Mouse (Mus musculus) testis, adult 2 months (tissue): ENCODE data around the gene Gm11034. TPM values are rescaled to one million over a fixed set of nuclear protein-coding genes. Genes with fewer than 3 reads are reported as not detected.

Experiments
- H3K27ac ChIP-seq: fragments of 200-500 bp; 2 replicates; pipeline ENCODE4 v1.5.1; 2012; ENCODE audit warnings: low read depth, low read length; ENCODE audit not compliant: control insufficient read depth, insufficient read depth
- H3K27me3 ChIP-seq: fragments of 200-500 bp; 2 replicates; pipeline ENCODE4 v1.6.1; 2012; ENCODE audit warnings: mild to moderate bottlenecking, low read length, moderate library complexity; ENCODE audit not compliant: control insufficient read depth, insufficient read depth
- H3K36me3 ChIP-seq: fragments of 200-500 bp; 2 replicates; pipeline ENCODE4 v1.6.1; 2012; ENCODE audit warnings: mild to moderate bottlenecking, low read length; ENCODE audit not compliant: control insufficient read depth, insufficient read depth
- H3K4me1 ChIP-seq: fragments of 200-500 bp; 2 replicates; pipeline ENCODE4 v1.6.1; 2012; ENCODE audit warnings: low read length; ENCODE audit not compliant: control insufficient read depth, insufficient read depth
- H3K4me3 ChIP-seq: fragments of 200-500 bp; 2 replicates; pipeline ENCODE4 v1.5.1; 2012; ENCODE audit warnings: low read depth, mild to moderate bottlenecking, low read length, moderate library complexity, mixed read lengths; ENCODE audit not compliant: control insufficient read depth
- CTCF ChIP-seq: fragments of 200-500 bp; IDR thresholded peaks from 2 replicates; pipeline ENCODE4 v1.5.1; 2012; ENCODE audit warnings: low read depth, mild to moderate bottlenecking, inconsistent platforms, low read length, moderate library complexity; ENCODE audit not compliant: control insufficient read depth, insufficient read depth, insufficient replicate concordance
- POLR2A ChIP-seq: fragments of 200-500 bp; IDR thresholded peaks from 2 replicates; pipeline ENCODE4 v1.6.1; 2012; ENCODE audit warnings: low read depth, mild to moderate bottlenecking, inconsistent platforms, low read length, moderate library complexity; ENCODE audit not compliant: control insufficient read depth
- polyA plus RNA-seq: library from polyadenylated mRNA; depleted of rRNA; stranded (reverse); fragments of >200 nt; gene quantifications from 2 replicates; pipeline ENCODE4 v1.2.3, GENCODE M21; 2012; rRNA removed

Gene Gm11034
- polyA plus RNA-seq, 1 experiment = not detected

- Histone ChIP-seq H3K4me1 (no peaks in the 10 kb centered on the region), H3K27me3 (no peaks in the 10 kb centered on the region), H3K27ac (no peak overlapping the region), H3K4me3 (no peak overlapping the region), H3K36me3 (no peaks in the 10 kb centered on the region)
- no peak for TF ChIP-seq CTCF
- no peak for TF ChIP-seq POLR2A
Measured at GRCm38 (mm10) chr8:72187793-72188331, 25.6 kb downstream of the Gm11034 start.

GRCm38 (mm10) chr8:72183554-72184202 lies 29.8 kb downstream of the Gm11034 start:
- no peak for TF ChIP-seq POLR2A
- TF ChIP-seq CTCF = no peak
- Histone ChIP-seq H3K27me3 (no peaks in the 10 kb centered on the region), H3K27ac (no peak overlapping the region), H3K36me3 (no peaks in the 10 kb centered on the region), H3K4me3 (no peak overlapping the region), H3K4me1 (no peaks in the 10 kb centered on the region)

- no peak overlapping the region for H3K27ac ChIP-seq
- peaks cover 2% of the 10 kb centered on the region for H3K36me3 ChIP-seq
- no peaks in the 10 kb centered on the region for H3K27me3 ChIP-seq
- TF ChIP-seq POLR2A (no peak), CTCF (peak; percentile 46; the same call in 1 of the 2 replicates)
- no peaks in the 10 kb centered on the region for H3K4me1 ChIP-seq
- H3K4me3 ChIP-seq = no peak overlapping the region
Measured at GRCm38 (mm10) chr8:72177346-72177925, 36.0 kb downstream of the Gm11034 start.

- Histone ChIP-seq H3K4me1 (no peaks in the 10 kb centered on the region), H3K4me3 (no peak overlapping the region), H3K27me3 (no peaks in the 10 kb centered on the region), H3K27ac (no peak overlapping the region), H3K36me3 (peaks cover 3% of the 10 kb centered on the region)
- TF ChIP-seq CTCF (no peak), POLR2A (no peak)
Measured at GRCm38 (mm10) chr8:72169681-72170249, 43.7 kb downstream of the Gm11034 start.

- TF ChIP-seq POLR2A (no peak), CTCF (no peak)
- Histone ChIP-seq H3K27ac (no peak overlapping the region), H3K27me3 (no peaks in the 10 kb centered on the region), H3K36me3 (peaks cover 3% of the 10 kb centered on the region), H3K4me1 (no peaks in the 10 kb centered on the region), H3K4me3 (no peak overlapping the region)
Measured at GRCm38 (mm10) chr8:72169098-72169668, 44.3 kb downstream of the Gm11034 start.

Other genes with a start within 250 kb of the Gm11034 start
- 0.09 and 0.24 TPM in 2 replicates for gene Cyp4f18, start 204.0 kb downstream of the Gm11034 start, polyA plus RNA-seq
- not detected in 2 replicates for gene Olfr372, start 172.4 kb downstream of the Gm11034 start, polyA plus RNA-seq
- not detected in 2 replicates for gene Olfr373, start 130.5 kb downstream of the Gm11034 start, polyA plus RNA-seq
- not detected in 2 replicates for gene Olfr374, start 106.6 kb downstream of the Gm11034 start, polyA plus RNA-seq
- gene Tpm4, start 78.7 kb downstream of the Gm11034 start, polyA plus RNA-seq = 4.6 and 5.5 TPM in 2 replicates
- gene Rab8a, start 52.4 kb downstream of the Gm11034 start, polyA plus RNA-seq = 33.7 and 44.0 TPM in 2 replicates
- gene Hsh2d, start 24.0 kb downstream of the Gm11034 start, polyA plus RNA-seq = 0.31 and 0.65 TPM in 2 replicates
- 0.05 and 0.48 TPM in 2 replicates for gene Cib3, start 799 bp downstream of the Gm11034 start, polyA plus RNA-seq
- 14.5 and 15.4 TPM in 2 replicates for gene Fam32a, start 6.1 kb upstream of the Gm11034 start, polyA plus RNA-seq
- 405 and 422 TPM in 2 replicates for gene Ap1m1, start 26.4 kb upstream of the Gm11034 start, polyA plus RNA-seq
- 1.1 and 1.7 TPM in 2 replicates for gene Gm10282, start 91.6 kb upstream of the Gm11034 start, polyA plus RNA-seq
- 10.6 and 13.5 TPM in 2 replicates for gene Klf2, start 105.4 kb upstream of the Gm11034 start, polyA plus RNA-seq
- 11.9 and 12.0 TPM in 2 replicates for gene Eps15l1, start 207.8 kb upstream of the Gm11034 start, polyA plus RNA-seq
- gene Calr3, start 230.2 kb upstream of the Gm11034 start, polyA plus RNA-seq = 41.8 and 53.8 TPM in 2 replicates
- 44.3 and 46.6 TPM in 2 replicates for gene 1700030K09Rik, start 230.2 kb upstream of the Gm11034 start, polyA plus RNA-seq